Mouse (Mus musculus) R1 (cell line): Measurements from ENCODE around the gene Rps10.

Source experiments
- DNase-seq: peaks from one replicate; pipeline ENCODE4 v3.0.0-alpha.2; 2018; ENCODE audit warnings: low read depth, low spot score

Gene Rps10

DNA sequence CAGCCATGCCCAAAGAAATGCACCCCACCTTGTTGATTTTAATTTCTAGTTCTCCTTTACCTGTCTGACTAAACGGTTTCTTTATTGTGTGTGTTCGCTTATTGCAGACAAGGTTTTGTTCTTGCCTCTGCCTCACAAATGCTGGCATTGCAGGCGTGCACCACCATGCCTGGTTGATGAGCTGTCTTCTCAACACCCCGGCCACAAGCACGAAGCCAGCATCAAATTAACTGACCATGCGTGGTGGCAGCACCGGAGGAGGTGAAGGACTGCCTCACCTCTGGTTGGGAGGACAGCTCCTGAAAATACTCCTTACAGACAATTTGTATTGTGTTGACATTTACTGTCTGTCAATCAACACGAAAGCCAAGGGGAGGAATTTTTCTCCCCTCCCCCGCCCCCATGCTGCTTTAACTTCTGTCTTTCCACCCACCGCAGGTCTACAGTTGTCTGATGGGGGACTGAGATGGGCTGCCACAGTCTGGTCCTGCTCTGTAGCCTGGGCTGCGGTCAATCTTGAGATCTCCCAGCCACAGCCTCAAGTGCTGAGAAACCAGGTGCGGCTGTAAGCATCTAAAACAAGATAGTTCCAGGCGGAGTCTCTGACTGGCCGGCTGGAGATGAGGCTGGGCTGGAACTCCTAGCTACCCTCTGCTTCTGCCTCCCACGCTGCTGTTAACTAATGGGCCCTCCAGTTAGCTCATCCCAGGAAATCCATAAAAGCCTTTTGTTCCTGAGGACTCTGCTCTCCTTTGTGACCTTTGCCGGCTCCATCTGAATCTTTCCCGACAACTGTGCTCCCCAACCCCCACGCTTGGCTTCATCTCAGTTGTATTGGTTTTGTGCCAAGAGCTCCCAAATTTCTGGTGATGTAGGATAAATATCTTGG lies at the start of gene Rps10:
Gene Rps10 (minus strand): TSS at position 538 of the 889 bp plus-strand sequence.
- peak; percentile 82 for DNase-seq

DNA sequence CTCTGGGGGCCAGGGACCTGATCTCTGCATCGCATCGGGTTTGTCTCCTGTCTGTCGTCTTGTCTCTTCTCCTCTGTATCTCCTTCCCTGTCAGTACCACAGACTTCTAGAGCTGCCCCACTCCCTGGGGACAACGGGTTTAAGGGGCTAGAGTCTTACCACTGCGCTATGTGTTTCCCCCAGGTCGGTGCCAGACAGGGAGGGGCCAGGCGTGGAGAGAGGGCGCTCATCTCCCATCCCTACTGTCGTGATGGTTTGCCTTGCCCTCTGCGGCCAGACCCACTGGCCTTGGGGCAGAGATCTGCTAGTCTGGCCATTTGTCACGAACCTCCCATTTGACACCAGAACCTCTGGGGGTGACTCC lies 49.1 kb upstream of the Rps10 start:
- no peak for DNase-seq

DNA sequence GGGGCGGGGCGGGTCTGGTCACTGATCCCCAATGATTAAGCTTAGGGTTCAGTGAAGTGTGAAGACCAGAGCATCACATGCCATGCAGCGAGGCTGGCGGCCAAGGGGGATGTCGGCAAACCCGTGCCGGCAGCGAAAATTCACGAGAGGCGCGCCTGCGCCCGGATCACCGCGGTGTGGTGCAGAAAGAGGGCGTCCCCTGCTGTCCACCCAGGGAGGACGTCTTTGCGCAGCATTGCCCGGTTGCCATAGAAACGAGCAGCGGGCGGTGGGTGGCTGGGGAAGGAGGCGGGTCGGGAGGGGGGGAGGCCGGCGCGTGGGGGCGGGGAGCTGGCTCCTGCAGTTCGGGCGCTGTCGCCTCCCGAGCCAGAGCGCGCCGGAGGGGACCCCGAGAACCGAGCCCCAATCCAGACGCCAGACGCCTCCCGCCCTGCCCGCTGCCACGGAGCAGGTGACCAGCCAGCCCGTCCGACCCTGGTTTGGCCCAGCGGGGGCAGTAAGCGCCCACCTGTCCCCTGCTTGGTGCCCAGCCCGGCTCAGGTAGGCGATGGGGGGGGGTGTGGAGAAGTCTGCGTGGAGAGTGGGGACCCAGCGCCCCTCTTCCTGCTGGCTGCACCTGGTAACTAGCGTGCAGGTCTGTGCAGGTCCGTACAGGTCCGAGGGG lies 48.5 kb upstream of the Rps10 start:
- peak; percentile 83 for DNase-seq

DNA sequence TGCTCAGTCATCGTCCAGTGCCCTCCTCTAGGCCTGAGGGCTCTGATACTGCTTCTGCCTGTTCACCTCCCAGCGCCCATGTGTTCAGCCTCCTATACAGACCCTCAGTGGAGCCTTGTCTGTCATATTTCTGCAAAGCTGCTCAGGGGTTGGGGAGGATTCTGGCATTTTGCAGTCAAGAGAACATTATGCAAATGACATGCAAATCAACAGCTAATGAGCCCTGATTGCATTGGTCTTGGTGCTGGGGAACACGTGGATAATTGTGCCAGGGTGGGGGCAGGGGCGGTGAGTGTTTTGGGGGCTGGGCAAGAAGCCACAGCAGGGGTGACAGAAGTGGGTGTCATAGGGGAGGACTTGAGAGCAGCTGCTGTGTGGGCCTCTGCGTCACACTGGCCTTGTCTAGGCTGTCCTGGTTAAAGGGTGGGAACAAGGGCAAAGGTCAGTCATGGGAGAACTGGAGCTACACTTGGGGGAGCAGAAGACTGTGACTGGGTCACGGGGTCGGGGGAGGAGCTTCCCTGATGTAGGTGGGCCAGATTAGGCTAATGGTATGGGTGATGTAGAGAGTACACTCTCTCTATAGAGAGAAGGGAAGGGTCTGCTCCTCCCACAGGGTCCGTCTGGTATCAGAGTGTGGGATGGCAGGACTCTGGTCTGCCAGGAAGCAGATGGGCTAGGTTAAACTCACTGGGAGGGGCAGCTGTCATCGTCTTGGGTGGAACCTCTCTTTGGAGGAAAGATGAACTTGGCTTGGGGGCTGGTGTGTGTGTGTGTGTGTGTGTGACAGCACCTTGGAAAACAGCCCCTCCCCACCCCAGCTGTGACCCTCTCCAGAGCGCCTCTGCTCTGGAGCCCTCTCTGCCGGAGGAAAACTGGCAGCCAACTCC lies 42.7 kb upstream of the Rps10 start:
- DNase-seq, result no peak

DNA sequence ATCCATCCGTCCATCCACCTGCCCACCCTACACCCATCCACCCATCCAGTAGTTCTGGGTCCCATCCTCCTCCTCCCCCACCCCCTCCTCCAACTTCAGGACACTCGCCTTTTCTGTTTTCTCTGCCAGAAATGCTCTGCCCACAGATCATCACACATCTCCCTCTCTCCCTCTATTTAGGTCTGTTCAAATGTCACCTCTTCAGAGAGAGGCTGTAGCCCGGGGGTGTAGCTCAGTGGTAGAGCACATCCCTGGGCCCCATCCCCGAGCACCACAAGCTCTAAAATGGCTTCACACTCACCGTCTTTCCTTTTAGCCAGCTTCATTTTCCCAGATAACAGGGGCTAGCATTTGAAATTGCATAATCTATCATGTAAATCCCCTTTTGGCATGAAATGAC lies 41.3 kb upstream of the Rps10 start:
- no peak for DNase-seq

DNA sequence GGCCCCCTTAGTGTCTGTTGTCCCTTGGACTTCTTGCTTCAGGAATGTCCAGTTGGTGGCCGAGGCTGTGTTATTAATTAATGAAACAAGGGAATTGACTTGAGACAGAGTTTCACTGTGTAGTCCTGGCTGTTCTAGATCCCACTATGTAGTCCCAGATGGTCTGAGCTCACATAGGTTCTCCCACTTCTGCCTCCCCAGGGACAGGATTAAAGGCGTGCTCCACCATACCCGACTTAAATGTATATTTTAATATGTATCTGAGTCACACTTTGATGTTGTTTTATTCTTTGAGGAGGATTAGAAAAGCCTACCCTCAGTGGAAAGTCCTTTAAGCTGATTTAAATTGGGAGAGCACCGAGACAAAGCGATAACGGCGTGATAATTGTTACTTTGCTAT lies 39.8 kb upstream of the Rps10 start:
- no peak for DNase-seq

DNA sequence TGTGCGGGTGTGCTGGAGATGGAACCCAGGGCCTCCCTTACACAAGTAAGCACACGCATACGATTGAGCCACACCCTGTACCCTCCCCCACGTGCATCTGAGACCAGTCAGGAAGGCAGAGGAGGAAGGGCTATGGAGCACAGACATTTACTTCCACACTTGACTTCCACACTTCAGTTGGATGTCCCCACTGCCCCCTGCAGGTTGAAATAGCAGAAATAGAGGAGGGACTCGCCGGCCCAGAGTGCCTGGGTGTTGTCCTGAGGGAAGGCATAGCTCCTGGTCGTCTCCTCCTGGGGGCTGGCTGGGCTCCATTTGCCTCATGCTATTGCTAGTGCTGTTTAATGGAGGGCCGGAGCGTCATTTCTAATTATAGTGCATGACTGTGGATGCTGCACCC lies 39.0 kb upstream of the Rps10 start:
- peak; percentile 75 for DNase-seq

DNA sequence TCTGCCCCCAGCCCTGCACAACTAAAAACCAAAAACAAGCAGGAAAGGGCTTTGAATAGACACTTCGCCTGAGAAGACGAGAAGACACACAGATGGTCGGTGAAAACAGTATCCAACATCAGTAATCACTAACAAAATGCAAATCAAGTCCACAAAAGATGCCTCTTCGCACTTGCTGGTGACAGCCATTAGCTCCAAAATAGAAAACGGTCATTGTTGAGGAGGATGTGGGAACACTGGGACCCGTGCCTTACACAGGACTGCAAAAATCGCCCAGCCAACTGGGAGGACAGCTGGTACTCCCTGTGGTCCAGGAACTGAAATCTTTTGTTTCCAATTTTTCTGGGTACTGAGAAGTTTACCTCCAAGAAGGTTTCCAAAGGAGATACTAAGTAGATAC lies 37.5 kb upstream of the Rps10 start:
- DNase-seq, result no peak

DNA sequence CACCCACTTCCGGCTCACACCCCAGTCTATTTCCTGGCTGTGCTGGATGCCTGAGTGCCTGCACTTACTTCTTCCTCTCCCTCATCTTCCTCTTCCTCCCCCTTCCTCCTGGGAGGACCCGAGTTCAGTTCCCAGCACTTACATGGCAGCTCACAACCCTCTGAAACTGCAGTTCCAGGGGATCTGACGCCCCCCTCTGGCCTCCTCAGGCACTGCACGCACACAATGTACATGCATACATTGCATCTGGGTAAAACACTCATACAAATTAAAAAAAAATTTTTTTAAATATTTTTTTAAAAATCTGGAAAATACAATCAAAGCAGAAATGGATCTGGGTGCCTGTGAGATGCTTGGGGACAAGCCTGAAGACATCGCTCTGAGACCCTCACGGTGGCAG lies 35.3 kb upstream of the Rps10 start:
- peak; percentile 71 for DNase-seq

DNA sequence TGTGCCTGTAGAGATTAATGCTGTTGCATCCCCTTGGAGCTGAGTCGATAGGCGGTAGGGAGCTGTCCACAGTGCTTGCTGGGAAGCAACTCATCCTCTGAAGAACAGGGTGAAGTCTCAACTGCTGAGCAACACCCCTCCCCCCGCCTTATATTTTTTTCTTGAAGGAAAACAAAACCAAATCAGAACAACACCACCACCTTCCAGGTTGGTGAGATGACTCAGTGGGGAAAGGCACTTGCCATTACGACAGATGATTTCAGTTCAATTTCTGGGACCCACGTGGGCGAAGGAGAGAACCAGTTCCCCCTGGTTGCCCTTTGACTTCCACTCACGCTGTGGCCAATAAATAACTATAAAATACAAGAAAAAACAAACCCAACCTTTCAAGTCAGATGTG lies 22.3 kb upstream of the Rps10 start:
- DNase-seq, result no peak

DNA sequence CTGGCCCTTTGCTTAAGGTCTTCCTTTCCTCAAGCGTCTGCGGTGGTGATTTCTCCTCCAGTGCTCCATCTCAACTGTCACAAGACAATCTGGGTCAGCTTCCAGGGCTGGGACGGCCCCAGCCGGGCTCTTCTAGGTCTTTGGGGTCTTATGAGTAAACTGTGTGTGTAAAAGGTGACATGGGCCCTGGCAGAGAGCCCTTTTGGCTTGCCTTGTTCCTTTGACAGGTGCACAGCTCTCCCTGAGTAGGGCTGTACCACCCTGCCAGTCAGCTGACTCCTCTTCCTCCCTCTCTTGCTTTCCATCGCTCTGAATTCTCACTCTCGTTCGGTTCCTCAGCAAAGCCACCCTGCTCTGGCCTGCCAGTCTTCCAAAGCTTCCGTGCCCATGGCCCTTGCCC lies 20.7 kb upstream of the Rps10 start:
- DNase-seq, result no peak

DNA sequence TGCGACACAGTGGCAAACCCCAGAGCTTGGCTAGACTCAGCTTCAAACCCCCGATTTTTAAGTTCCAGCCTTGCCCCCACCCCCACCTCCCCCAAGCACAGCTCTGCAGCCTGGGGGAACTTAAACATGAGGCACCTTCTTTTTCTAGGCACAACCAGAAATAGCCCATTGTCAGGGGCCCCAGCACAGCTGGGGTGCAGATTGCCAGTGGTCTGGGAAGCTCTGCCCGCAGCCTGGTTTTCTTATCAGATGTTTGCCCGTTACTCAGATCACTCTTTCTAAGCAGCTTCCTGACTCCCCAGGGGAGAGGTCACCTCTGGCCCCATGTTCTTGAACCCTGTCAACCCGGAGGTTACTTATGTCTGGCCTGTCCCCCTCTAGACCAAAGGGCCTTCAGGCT lies 19.9 kb upstream of the Rps10 start:
- DNase-seq, result no peak

DNA sequence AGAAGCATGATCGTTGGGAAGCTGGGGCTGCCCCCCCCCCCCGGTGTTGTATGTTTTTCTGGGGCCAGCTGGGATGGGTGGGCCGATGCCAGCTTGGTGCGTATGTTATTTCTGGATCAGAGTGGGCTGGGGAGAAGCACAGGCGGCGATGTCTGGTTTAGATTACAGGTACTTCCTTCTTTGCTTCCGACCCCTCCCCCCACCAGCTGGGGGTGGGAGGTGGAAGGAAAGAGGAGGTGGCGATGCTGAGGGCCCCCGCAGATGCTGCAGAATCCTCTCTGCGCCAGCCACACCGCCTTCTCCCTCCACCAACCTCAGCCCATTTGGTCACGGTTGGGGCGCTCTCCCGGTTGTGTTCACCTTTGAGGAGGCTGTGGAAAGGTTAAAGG lies 19.5 kb upstream of the Rps10 start:
- DNase-seq, result no peak

DNA sequence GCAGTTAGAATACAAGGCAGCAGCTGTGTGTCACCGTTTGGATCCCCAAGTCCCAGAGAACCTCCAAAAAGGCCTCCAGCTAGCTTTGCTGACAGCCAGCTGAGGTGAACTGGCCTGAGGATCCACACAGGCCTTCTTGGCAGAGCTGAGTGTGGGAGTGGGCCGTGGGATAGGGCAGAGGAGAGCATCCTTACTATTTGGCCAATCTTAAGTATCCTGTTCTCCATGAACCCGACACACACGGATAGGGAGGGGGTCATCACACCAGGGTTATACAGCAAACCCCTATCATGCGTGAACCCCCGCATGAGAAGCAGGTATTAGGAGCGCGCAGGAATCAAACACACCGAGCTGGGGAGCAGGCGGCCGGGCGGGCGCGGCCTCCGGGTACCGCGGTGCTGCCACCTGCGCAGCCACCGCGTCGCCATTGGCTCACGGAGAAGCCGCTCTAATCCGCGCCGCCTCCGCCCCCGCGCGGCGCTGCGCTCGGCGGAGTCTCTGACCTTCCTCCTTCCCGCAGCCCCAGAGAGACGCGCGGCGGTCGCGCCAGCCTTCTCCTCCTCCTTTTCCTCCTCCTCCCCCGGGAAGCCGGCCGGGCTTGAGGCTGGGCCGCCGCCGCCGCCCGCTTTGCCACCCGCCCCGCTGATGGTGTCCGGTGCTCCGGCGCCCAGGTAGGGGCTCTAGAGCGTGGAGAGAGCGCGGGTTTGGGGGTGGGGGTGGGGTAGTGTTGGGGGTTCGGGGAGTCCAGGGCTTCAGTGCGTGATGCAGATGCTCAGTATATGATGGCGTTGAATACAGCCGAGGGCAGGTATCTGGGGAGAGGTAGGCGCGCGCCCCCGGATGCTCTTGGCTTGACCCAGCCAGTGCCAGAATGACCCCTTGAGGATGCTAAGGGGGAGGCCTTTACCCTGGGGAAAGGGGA lies 18.9 kb upstream of the Rps10 start, which contains the start of gene Pacsin1:
Gene Pacsin1 (plus strand): TSS at position 421 of the 922 bp plus-strand sequence.
- no peak for DNase-seq

DNA sequence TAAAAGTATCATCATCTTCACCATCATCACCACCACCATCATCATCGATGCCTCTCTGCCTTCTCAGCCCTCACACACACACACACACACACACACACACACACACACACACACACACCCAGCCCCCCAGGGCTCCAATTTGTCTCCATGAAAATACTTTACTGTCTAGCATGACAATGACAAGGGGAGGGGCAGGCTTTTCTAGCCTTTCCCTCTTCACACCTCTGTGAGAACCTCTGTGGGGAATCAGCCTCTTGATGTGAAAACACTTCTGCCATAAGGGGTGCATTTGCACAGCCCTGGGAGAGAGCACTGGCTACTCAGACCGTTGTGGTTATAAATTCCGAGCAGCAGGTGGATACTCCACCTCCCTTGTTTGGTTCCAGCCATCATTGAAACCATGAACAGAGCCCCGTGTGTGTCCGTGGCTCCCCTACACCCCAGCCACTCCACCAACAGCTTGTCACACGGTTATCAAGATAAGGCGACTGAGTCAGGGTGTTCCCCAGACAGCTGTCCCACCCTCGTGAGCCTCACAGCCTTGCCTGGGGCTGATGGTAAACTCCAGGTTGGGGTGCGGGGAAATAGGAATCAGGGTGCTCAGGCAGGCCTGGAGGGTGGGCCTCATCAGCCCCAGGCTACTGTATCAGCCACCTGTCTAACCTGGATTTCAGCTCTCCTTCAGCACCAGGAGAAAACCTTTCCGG lies 16.9 kb upstream of the Rps10 start:
- DNase-seq, result no peak

DNA sequence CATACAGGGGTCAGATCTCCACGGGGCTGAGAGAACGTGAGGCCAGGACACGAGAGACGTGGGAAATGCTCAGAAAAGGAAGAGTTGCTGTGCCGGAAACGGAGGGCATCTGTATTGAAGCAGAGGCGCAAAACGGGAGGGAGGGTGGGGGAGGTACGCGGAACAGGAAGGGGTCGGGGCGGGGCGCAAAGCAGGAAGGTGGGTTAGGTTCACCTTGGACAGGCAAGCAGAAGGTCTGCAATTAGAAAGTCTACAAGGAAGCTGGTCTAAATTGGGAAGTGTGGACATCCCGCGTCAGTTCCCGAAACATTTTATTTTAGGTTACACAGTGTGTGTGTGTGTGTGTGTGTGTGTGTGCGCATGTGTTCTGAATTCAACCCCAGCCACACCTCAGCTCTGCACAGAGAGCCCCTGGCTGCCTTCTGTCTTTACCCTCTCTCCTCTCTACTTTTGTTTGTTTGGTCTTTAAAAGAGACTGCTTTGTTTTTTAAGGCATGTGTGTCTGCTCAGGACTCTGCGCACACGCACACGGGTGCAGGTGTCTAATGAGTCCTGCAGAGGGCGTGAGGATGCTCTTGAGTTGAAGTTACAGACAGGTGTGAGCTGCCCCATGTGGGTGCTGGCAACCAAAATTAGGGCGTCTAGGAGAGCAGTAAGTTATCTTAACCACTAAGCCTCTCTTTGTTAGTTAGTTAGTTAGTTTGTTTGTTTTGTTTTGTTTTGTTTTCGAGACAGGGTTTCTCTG lies 15.7 kb upstream of the Rps10 start:
- peak; percentile 65 for DNase-seq

DNA sequence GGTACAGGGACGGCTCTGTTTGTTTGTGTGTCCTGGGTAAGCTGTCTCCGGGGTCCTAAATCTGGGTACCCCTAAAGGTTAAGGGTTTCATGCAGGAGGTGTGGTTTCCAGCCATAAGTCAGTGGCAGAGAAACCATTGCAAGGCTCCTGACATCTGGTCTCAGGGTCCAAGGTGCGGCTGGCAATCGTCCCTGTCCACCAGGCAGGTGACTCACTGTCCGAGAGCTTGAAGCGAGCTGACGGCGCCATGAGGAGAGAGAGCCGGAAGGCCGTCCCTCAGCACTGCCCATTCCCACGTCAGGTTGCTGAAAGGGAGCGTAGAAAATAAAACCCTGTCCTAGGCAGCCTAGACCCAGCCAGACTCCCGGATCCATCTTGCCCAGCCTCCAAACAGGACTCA lies 14.1 kb upstream of the Rps10 start:
- DNase-seq, result no peak

DNA sequence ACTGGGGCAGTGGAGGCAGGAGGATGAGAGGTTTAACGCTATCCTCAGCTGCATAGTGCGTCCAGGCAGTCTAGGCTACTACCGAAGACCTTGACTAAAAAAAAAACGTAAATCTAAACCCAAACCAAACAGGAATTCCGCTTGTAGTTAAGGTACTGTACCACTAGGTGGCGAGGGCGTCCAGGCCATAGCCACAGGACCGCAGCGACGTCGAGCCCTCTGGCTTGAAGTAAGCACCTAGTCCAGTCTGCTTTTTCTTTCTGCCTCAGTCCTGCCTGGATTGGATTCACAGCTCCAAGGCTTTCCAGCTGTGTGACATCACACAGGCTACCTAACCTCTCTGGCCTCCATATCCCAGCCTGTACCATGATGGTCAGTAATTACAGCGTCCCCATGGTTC lies 13.7 kb upstream of the Rps10 start:
- peak; percentile 82 for DNase-seq

DNA sequence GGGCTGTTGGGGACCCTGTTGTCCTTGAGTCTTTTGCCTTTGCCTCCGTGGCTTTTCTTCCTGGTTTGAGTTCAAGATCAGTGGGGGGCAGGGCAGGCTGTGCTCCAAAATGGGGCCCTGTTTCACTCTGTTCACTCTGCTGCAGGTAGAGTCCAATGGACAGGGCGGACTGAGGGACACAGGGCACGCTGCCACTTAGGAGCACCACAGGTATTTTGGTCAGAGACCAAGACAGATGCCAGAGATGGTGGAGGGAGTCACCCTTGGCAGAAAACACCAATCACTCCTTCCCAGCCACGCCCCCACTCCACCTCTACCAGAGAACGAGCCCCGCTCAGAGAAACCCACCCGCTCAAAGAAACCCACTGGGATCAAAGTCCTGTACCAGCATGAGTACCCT lies 9.3 kb upstream of the Rps10 start:
- DNase-seq, result no peak

DNA sequence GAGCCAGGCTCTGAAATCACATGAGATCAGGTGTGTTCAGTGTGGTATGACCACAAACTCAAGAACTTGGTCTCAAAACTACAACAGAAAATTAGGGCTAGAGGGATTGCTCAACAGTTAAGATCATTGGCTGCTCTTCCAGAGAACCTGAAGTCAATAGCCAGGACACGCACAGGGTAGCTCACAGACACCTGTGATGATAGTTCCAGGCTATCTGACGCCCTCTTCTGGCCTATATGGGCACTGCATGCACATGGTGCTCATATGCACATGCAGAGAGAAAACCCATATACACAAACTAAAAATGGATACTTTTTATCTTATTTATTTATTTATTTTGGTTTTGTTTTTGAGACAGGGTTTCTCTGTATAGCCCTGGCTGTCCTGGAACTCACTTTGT lies 8.1 kb upstream of the Rps10 start:
- DNase-seq, result peak; percentile 77
